Mouse (Mus musculus) frontal cortex, adult 2 months (tissue): Measurements from ENCODE around the gene Bahcc1. TPM values are rescaled to one million over a fixed set of nuclear protein-coding genes. Genes with fewer than 3 reads are reported as not detected.

Source experiments
- DNase-seq, 2 experiments: peaks; one replicate each; pipeline ENCODE4 v3.0.0; 2022; ENCODE audit warnings: low spot score in 1 of 2; ENCODE audit errors: extremely low spot score in 1 of 2
- polyA plus RNA-seq: library from polyadenylated mRNA; depleted of rRNA; stranded (reverse); fragments of >200 nt; gene quantifications from 2 replicates; pipeline ENCODE4 v1.2.3, GENCODE M21; 2012

Bahcc1 gene
- polyA plus RNA-seq, 1 experiment, result 16.9 TPM

- DNase-seq, result no peak
These were observed 4.4 kb upstream of the Bahcc1 start for GRCm38 (mm10) chr11:120228116-120228890.

- DNase-seq, result peak in 1 of 2 experiments; percentile 48
These were observed 3.8 kb upstream of the Bahcc1 start for GRCm38 (mm10) chr11:120228911-120229437.

- peak in 1 of 2 experiments; percentile 70 for DNase-seq
These were observed 2.6 kb upstream of the Bahcc1 start for GRCm38 (mm10) chr11:120229861-120230751.

GRCm38 (mm10) chr11:120230841-120231370 lies 1.8 kb upstream of the Bahcc1 start:
- peak in 1 of 2 experiments; percentile 47 for DNase-seq

GRCm38 (mm10) chr11:120231379-120231778 lies 1.4 kb upstream of the Bahcc1 start:
- peak; percentile 99 to 100 for DNase-seq

- DNase-seq, result peak in 1 of 2 experiments; percentile 52
These were observed 841 bp downstream of the Bahcc1 start for GRCm38 (mm10) chr11:120233441-120234135.

- peak in 1 of 2 experiments; percentile 39 for DNase-seq
These were observed 1.5 kb downstream of the Bahcc1 start for GRCm38 (mm10) chr11:120234136-120234775.

GRCm38 (mm10) chr11:120234776-120235181 lies 2.0 kb downstream of the Bahcc1 start:
- no peak for DNase-seq

- DNase-seq, result peak in 1 of 2 experiments; percentile 35
These were observed 2.8 kb downstream of the Bahcc1 start for GRCm38 (mm10) chr11:120235385-120236113.

GRCm38 (mm10) chr11:120236114-120236437 lies 3.3 kb downstream of the Bahcc1 start:
- no peak for DNase-seq

GRCm38 (mm10) chr11:120236438-120237165 lies 3.9 kb downstream of the Bahcc1 start:
- peak in 1 of 2 experiments; percentile 62 for DNase-seq

- DNase-seq, result peak in 1 of 2 experiments; percentile 52
These were observed 4.7 kb downstream of the Bahcc1 start for GRCm38 (mm10) chr11:120237166-120238131.

- DNase-seq, result no peak
These were observed 5.6 kb downstream of the Bahcc1 start for GRCm38 (mm10) chr11:120238306-120238705.

- no peak for DNase-seq
These were observed 6.1 kb downstream of the Bahcc1 start for GRCm38 (mm10) chr11:120238751-120239359.

- DNase-seq, result no peak
These were observed 6.8 kb downstream of the Bahcc1 start for GRCm38 (mm10) chr11:120239581-120239991.

GRCm38 (mm10) chr11:120240206-120240605 lies 7.5 kb downstream of the Bahcc1 start:
- DNase-seq, result peak in 1 of 2 experiments; percentile 77
